ENCODE assay signal across 9 mouse cellular contexts in the genomic region with DNA sequence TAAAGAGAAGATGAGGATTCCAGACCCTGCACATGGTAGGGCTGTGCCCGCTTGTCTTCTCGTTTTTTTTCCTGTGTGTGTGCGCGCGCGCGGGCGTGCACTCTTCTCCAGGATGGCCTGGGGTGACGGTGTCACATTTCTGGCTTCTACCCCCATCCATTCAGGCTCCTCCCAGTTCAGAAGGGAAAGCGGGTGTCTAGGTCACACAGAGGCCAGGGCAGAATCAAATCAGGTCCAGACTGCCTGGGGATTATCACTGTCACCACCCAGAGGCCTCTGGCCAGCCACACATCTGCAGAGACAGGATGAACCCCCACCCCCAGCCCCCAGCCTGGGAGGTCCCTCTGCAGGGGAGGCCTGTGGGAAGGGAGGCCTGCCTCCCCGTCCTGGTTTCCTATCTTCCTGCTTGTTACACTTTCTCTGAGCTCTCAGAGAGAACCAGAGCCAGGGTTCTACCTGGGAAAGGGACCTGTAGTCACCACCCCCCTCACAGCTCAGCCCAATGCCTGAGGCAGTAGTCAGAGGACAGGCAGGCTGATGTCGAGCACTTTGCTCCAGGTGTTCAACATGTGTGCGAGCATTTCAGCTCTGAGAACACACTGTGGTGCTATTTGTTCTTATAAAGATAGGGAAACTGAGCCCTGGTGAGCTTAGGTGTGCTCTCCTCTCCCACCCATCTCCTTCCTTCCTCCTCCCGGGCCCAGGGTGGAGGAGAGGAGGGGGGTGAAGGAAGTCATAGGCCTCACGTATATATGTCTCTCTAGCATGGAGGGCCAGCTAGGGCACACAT. TPM values are rescaled to one million over a fixed set of nuclear protein-coding genes. Genes with fewer than 3 reads are reported as not detected.
A peak's percentile ranks its signal among the peaks of the same experiment; 100 is the strongest.
DNase-seq lines count a peak whose midpoint lies in the region; ATAC-seq and TF ChIP-seq lines count a peak whose summit lies in the region.
"Had no signal": no experiment of that assay in that cellular context is flagged by ENCODE, and none has a peak within 500 bp of the region (broad histone marks: within the 10 kb centered on the region; RNA-seq: fewer than 3 reads in every experiment).

No protein-coding gene starts in this region.

- intact Hi-C loops in left cerebral cortex, adult 2 months (cut with DNase I): no loop called here
- intact Hi-C loops in left cerebral cortex, postnatal 14 days (cut with DNase I): loop anchor here (5.0 kb wide), 1 partner anchor 48 kb away; no protein-coding TSS in a partner anchor

- H3K36me3 ChIP-seq in hindbrain, embryonic 11.5 days (ENCODE audit: control insufficient read depth, insufficient read depth, low read length): 0 out of 2 replicates have a peak, but pooled peaks cover 4% of the 10 kb centered on the region
- peaks cover 7% of the 10 kb centered on the region; the same call in 1 of the 2 replicates for H3K36me3 ChIP-seq in hindbrain, embryonic 13.5 days
- peaks cover 10% of the 10 kb centered on the region for H3K36me3 ChIP-seq in embryonic facial prominence, embryonic 14.5 days (ENCODE audit: control insufficient read depth, insufficient read depth, low read length)
- H3K36me3 ChIP-seq in kidney, embryonic 16.5 days (ENCODE audit: insufficient read depth, low read length): peaks cover 9% of the 10 kb centered on the region; the same call in 1 of the 2 replicates
- peaks cover under 1% of the 10 kb centered on the region for H3K36me3 ChIP-seq in neural tube, embryonic 11.5 days (ENCODE audit: control insufficient read depth, insufficient read depth, low read length)

- no peaks in the 10 kb centered on the region for H3K9me3 ChIP-seq in hindbrain, embryonic 11.5 days (ENCODE audit: control insufficient read depth, low read length)
- no peaks in the 10 kb centered on the region for H3K9me3 ChIP-seq in hindbrain, embryonic 13.5 days
- no peaks in the 10 kb centered on the region for H3K9me3 ChIP-seq in embryonic facial prominence, embryonic 14.5 days (ENCODE audit: control insufficient read depth, low read length)
- no peaks in the 10 kb centered on the region for H3K9me3 ChIP-seq in kidney, embryonic 16.5 days (ENCODE audit: low read length)
- H3K9me3 ChIP-seq in neural tube, embryonic 11.5 days (ENCODE audit: control insufficient read depth, low read length): no peaks in the 10 kb centered on the region

- no peak overlapping the region for H3K4me3 ChIP-seq in hindbrain, embryonic 11.5 days (ENCODE audit: low read depth, low read length)
- H3K4me3 ChIP-seq in hindbrain, embryonic 13.5 days: no peak overlapping the region
- H3K4me3 ChIP-seq in embryonic facial prominence, embryonic 14.5 days (ENCODE audit: low read depth, low read length): peak overlapping the region; percentile 73; the same call in 1 of the 2 replicates
- no peak overlapping the region for H3K4me3 ChIP-seq in kidney, embryonic 16.5 days (ENCODE audit: low read length)
- no peak overlapping the region for H3K4me3 ChIP-seq in neural tube, embryonic 11.5 days (ENCODE audit: low read depth, low read length)
- no peak overlapping the region for H3K4me3 ChIP-seq in left cerebral cortex, adult 2 months

- no peak overlapping the region for H3K4me2 ChIP-seq in hindbrain, embryonic 11.5 days (replicated peaks; ENCODE audit: low read depth, low read length)
- H3K4me2 ChIP-seq in hindbrain, embryonic 13.5 days: no peak overlapping the region
- peak overlapping the region; percentile 81 for H3K4me2 ChIP-seq in embryonic facial prominence, embryonic 14.5 days (ENCODE audit: low read depth, low read length)
- peak overlapping the region; percentile 24; the same call in 1 of the 2 replicates for H3K4me2 ChIP-seq in kidney, embryonic 16.5 days (replicated peaks; ENCODE audit: low read depth, low read length)
- H3K4me2 ChIP-seq in neural tube, embryonic 11.5 days (ENCODE audit: low read depth): peak overlapping the region; percentile 20

- no peak overlapping the region for H3K9ac ChIP-seq in hindbrain, embryonic 11.5 days (ENCODE audit: low read depth, low read length)
- H3K9ac ChIP-seq in hindbrain, embryonic 13.5 days: no peak overlapping the region
- H3K9ac ChIP-seq in embryonic facial prominence, embryonic 14.5 days (ENCODE audit: low read depth, low read length): peak overlapping the region; percentile 86
- peak overlapping the region; percentile 32 for H3K9ac ChIP-seq in kidney, embryonic 16.5 days (replicated peaks; ENCODE audit: low read length)
- no peak overlapping the region; the same call in 1 of the 2 replicates for H3K9ac ChIP-seq in neural tube, embryonic 11.5 days (ENCODE audit: low read length)

- H3K27me3 ChIP-seq in hindbrain, embryonic 11.5 days (ENCODE audit: control insufficient read depth, insufficient read depth, low read length): peaks cover 79% of the 10 kb centered on the region
- peaks cover 98% of the 10 kb centered on the region for H3K27me3 ChIP-seq in hindbrain, embryonic 13.5 days
- peaks cover 37% of the 10 kb centered on the region for H3K27me3 ChIP-seq in embryonic facial prominence, embryonic 14.5 days (replicated peaks; ENCODE audit: control insufficient read depth, insufficient read depth, low read length)
- H3K27me3 ChIP-seq in kidney, embryonic 16.5 days (ENCODE audit: insufficient read depth, low read length): peaks cover 14% of the 10 kb centered on the region
- H3K27me3 ChIP-seq in neural tube, embryonic 11.5 days (ENCODE audit: control insufficient read depth, insufficient read depth, low read length): peaks cover 51% of the 10 kb centered on the region

- peaks cover 31% of the 10 kb centered on the region for H3K4me1 ChIP-seq in hindbrain, embryonic 11.5 days (replicated peaks; ENCODE audit: control insufficient read depth, insufficient read depth, low read length)
- peaks cover 60% of the 10 kb centered on the region for H3K4me1 ChIP-seq in hindbrain, embryonic 13.5 days (replicated peaks)
- peaks cover 54% of the 10 kb centered on the region for H3K4me1 ChIP-seq in embryonic facial prominence, embryonic 14.5 days (ENCODE audit: control insufficient read depth, insufficient read depth, low read length)
- H3K4me1 ChIP-seq in kidney, embryonic 16.5 days (ENCODE audit: insufficient read depth, low read length): peaks cover 84% of the 10 kb centered on the region
- H3K4me1 ChIP-seq in neural tube, embryonic 11.5 days (ENCODE audit: control insufficient read depth, insufficient read depth, low read length): peaks cover 61% of the 10 kb centered on the region

- ATAC-seq in hindbrain, embryonic 11.5 days (ENCODE audit: low FRiP score): no peak
- no peak for ATAC-seq in hindbrain, embryonic 13.5 days (ENCODE audit: low FRiP score)
- ATAC-seq in embryonic facial prominence, embryonic 14.5 days (ENCODE audit: low read depth): peak; percentile 5; the same call in 1 of the 2 replicates
- peak; percentile 12; the same call in 1 of the 2 replicates for ATAC-seq in kidney, embryonic 16.5 days (ENCODE audit: low FRiP score, low TSS enrichment)
- no peak for ATAC-seq in neural tube, embryonic 11.5 days (ENCODE audit: insufficient read depth, low FRiP score, low TSS enrichment)

- WGBS in hindbrain, embryonic 11.5 days: 6% methylated on average over 15 of the region's 15 CpGs
- WGBS in hindbrain, embryonic 13.5 days: 16% methylated on average over 15 of the region's 15 CpGs
- WGBS in embryonic facial prominence, embryonic 14.5 days: 5% methylated on average over 15 of the region's 15 CpGs
- 15% methylated on average over 15 of the region's 15 CpGs for whole genome bisulfite sequencing in kidney, embryonic 16.5 days
- WGBS in neural tube, embryonic 11.5 days: 8% methylated on average over 15 of the region's 15 CpGs

- no peak for TF ChIP-seq CTCF in left cerebral cortex, adult 2 months (IDR thresholded peaks at IDR 0.05)

- H3K27ac ChIP-seq in hindbrain, embryonic 11.5 days (ENCODE audit: low read depth, low read length): no peak overlapping the region
- H3K27ac ChIP-seq in hindbrain, embryonic 13.5 days: no peak overlapping the region
- H3K27ac ChIP-seq in embryonic facial prominence, embryonic 14.5 days (replicated peaks; ENCODE audit: low read depth, low read length): peak overlapping the region; percentile 97
- H3K27ac ChIP-seq in kidney, embryonic 16.5 days (ENCODE audit: low read length): peak overlapping the region; percentile 65
- H3K27ac ChIP-seq in neural tube, embryonic 11.5 days (ENCODE audit: low read depth, low read length): no peak overlapping the region
- no peak overlapping the region for H3K27ac ChIP-seq in left cerebral cortex, adult 2 months

- DNase-seq in hindbrain, embryonic 11.5 days (ENCODE audit: low spot score): peak; percentile 51
- DNase-seq in embryonic facial prominence, embryonic 14.5 days (ENCODE audit: low spot score): peak; percentile 74
- DNase-seq in neural tube, embryonic 11.5 days (ENCODE audit: low spot score): peak; percentile 64
- DNase-seq in left cerebral cortex, adult 2 months (ENCODE audit: extremely low spot score in 1 of 2, low spot score in 2 of 2): no peak
- DNase-seq in left cerebral cortex, postnatal 14 days (ENCODE audit: low spot score in 2 of 2): no peak
- no peak for DNase-seq in thymus, postnatal 0 days (ENCODE audit: low spot score)

RNA-seq across cellular contexts. Expression of a gene that starts 2.7 kb away (rescaled TPM):
- polyA plus RNA-seq in hindbrain, embryonic 11.5 days (2014; fragmentation: Nextera tagmentation; extraction: Ambion mirVana): 0.60 and 0.67 TPM in 2 replicates
- not detected in 2 replicates for polyA plus RNA-seq in hindbrain, embryonic 13.5 days (2015; fragmentation: Nextera tagmentation; extraction: Ambion mirVana)
- polyA plus RNA-seq in embryonic facial prominence, embryonic 14.5 days (2014; fragmentation: Nextera tagmentation; extraction: Ambion mirVana): 6.6 and 6.9 TPM in 2 replicates
- polyA plus RNA-seq in kidney, embryonic 16.5 days (2015; fragmentation: Nextera tagmentation; extraction: Ambion mirVana): 0.54 and 1.0 TPM in 2 replicates
- polyA plus RNA-seq in neural tube, embryonic 11.5 days (2014; fragmentation: Nextera tagmentation; extraction: Ambion mirVana): 1.4 TPM in 2 replicates
- total RNA-seq in left cerebral cortex, adult 2 months (2021): 10 to 100 TPM in 1 of 2 experiments, 1 to 10 TPM in 1; 9.8 to 10.9 TPM
- 1 to 10 TPM; 5.9 to 6.1 TPM for total RNA-seq in left cerebral cortex, postnatal 14 days (2021)
- polyA plus RNA-seq in thymus, postnatal 0 days (2015; fragmentation: Nextera tagmentation; extraction: Ambion mirVana): 0.30 and 0.35 TPM in 2 replicates
- polyA plus RNA-seq: G1E had no signal

RNA-seq across cellular contexts. Expression of a gene that starts 45.5 kb away (rescaled TPM):
- polyA plus RNA-seq in hindbrain, embryonic 11.5 days (2014; fragmentation: Nextera tagmentation; extraction: Ambion mirVana): 128 and 132 TPM in 2 replicates
- 115 and 119 TPM in 2 replicates for polyA plus RNA-seq in hindbrain, embryonic 13.5 days (2015; fragmentation: Nextera tagmentation; extraction: Ambion mirVana)
- polyA plus RNA-seq in embryonic facial prominence, embryonic 14.5 days (2014; fragmentation: Nextera tagmentation; extraction: Ambion mirVana): 87.3 and 96.8 TPM in 2 replicates
- polyA plus RNA-seq in kidney, embryonic 16.5 days (2015; fragmentation: Nextera tagmentation; extraction: Ambion mirVana): 107 and 108 TPM in 2 replicates
- polyA plus RNA-seq in neural tube, embryonic 11.5 days (2014; fragmentation: Nextera tagmentation; extraction: Ambion mirVana): 136 and 144 TPM in 2 replicates
- total RNA-seq in left cerebral cortex, adult 2 months (2021): 10 to 100 TPM; 70.8 to 72.8 TPM
- 10 to 100 TPM; 67.2 to 78.6 TPM for total RNA-seq in left cerebral cortex, postnatal 14 days (2021)
- polyA plus RNA-seq in thymus, postnatal 0 days (2015; fragmentation: Nextera tagmentation; extraction: Ambion mirVana): 119 and 123 TPM in 2 replicates

Comparison
In these comparisons a context has a peak if more than half of its experiments do, and no peak if none do; other contexts are left out.
1. ATAC-seq: peak in embryonic facial prominence, embryonic 14.5 days (single experiment) and kidney, embryonic 16.5 days (single experiment); none in hindbrain, embryonic 11.5 days (single experiment), hindbrain, embryonic 13.5 days (single experiment) and neural tube, embryonic 11.5 days (single experiment).
2. DNase-seq: peak in hindbrain, embryonic 11.5 days (single experiment), embryonic facial prominence, embryonic 14.5 days (single experiment) and neural tube, embryonic 11.5 days (single experiment); none in left cerebral cortex, adult 2 months (0 of 2), left cerebral cortex, postnatal 14 days (0 of 2) and thymus, postnatal 0 days (single experiment).
3. H3K27ac ChIP-seq: peak in embryonic facial prominence, embryonic 14.5 days (single experiment) and kidney, embryonic 16.5 days (single experiment); none in hindbrain, embryonic 11.5 days (single experiment), hindbrain, embryonic 13.5 days (single experiment), neural tube, embryonic 11.5 days (single experiment) and left cerebral cortex, adult 2 months (single experiment).
4. H3K4me2 ChIP-seq: peak in embryonic facial prominence, embryonic 14.5 days (single experiment), kidney, embryonic 16.5 days (single experiment) and neural tube, embryonic 11.5 days (single experiment); none in hindbrain, embryonic 11.5 days (single experiment) and hindbrain, embryonic 13.5 days (single experiment).
5. H3K9ac ChIP-seq: peak in embryonic facial prominence, embryonic 14.5 days (single experiment) and kidney, embryonic 16.5 days (single experiment); none in hindbrain, embryonic 11.5 days (single experiment), hindbrain, embryonic 13.5 days (single experiment) and neural tube, embryonic 11.5 days (single experiment).